Mouse (Mus musculus): ENCODE results near the gene Rpa2.

GRCm38 (mm10) chr4:132749258-132749982, 18.7 kb upstream of the Rpa2 start:
- TF ChIP-seq EP300 (optimal IDR thresholded peaks at IDR 0.05) (no peak), CTCF (IDR thresholded peaks at IDR 0.05; ENCODE audit: low read depth) (no peak)

Data from stomach, postnatal 0 days (tissue).